Mouse (Mus musculus) midbrain, postnatal 0 days (tissue): Measurements from ENCODE around the gene Prr5. TPM values are rescaled to one million over a fixed set of nuclear protein-coding genes. Genes with fewer than 3 reads are reported as not detected.
A peak's percentile ranks its signal among the peaks of the same experiment; 100 is the strongest.

ENCODE experiments used
- ATAC-seq: fragments of 200-750 bp; cut with Nextera tagmentation; 2 replicates; pipeline ENCODE4 v1.8.0; 2017; ENCODE audit warnings: moderate number of reproducible peaks, mild to moderate bottlenecking, moderate TSS enrichment, moderate library complexity; ENCODE audit not compliant: low FRiP score
- DNase-seq: peaks from one replicate; pipeline ENCODE4 v3.0.0-alpha.2; 2015; ENCODE audit warnings: low spot score
- H3K27ac ChIP-seq: fragments of 300-500 bp; sonication (generic); 2 replicates; pipeline ENCODE4 v1.5.1; 2014; ENCODE audit warnings: low read depth, mild to moderate bottlenecking, low read length, mixed read lengths
- H3K27me3 ChIP-seq: fragments of 300-500 bp; sonication (generic); 2 replicates; pipeline ENCODE4 v1.6.1; 2014; ENCODE audit warnings: low read length, control low read depth, mixed read lengths; ENCODE audit not compliant: insufficient read depth
- H3K36me3 ChIP-seq: fragments of 300-500 bp; sonication (generic); 2 replicates; pipeline ENCODE4 v1.6.1; 2014; ENCODE audit warnings: low read length, control low read depth, mixed read lengths; ENCODE audit not compliant: insufficient read depth
- H3K4me1 ChIP-seq: fragments of 300-500 bp; sonication (generic); 2 replicates; pipeline ENCODE4 v1.6.1; 2014; ENCODE audit warnings: mild to moderate bottlenecking, control low read depth, antibody characterized with exemption, low read length, mixed read lengths; ENCODE audit not compliant: insufficient read depth
- H3K4me2 ChIP-seq: fragments of 300-500 bp; sonication (generic); 2 replicates; pipeline ENCODE4 v1.6.1; 2014; ENCODE audit warnings: low read depth, mild to moderate bottlenecking, low read length, mixed read lengths; ENCODE audit not compliant: poor library complexity, severe bottlenecking
- H3K4me3 ChIP-seq: fragments of 300-500 bp; sonication (generic); 2 replicates; pipeline ENCODE4 v1.5.1; 2014; ENCODE audit warnings: low read depth, mild to moderate bottlenecking, low read length, moderate library complexity
- H3K9ac ChIP-seq: fragments of 300-500 bp; sonication (generic); replicated peaks from 2 replicates; pipeline ENCODE4 v1.6.1; 2014; ENCODE audit warnings: mild to moderate bottlenecking, low read length, moderate library complexity, mixed read lengths; ENCODE audit not compliant: poor library complexity, severe bottlenecking
- H3K9me3 ChIP-seq: fragments of 300-500 bp; sonication (generic); 2 replicates; pipeline ENCODE4 v1.6.1; 2016; ENCODE audit warnings: low read length, control low read depth
- CTCF ChIP-seq: IDR thresholded peaks from 2 replicates; pipeline ENCODE4 v1.5.1; 2016; ENCODE audit warnings: antibody characterized with exemption, mild to moderate bottlenecking
- WGBS: fragments of 180-500 bp; shearing (Covaris S2); extraction: QIAGEN DNeasy Blood & Tissue Kit; methylation state at CpG from one replicate; pipeline ENCODE4 v1.1.7; 2014; 5-methylcytosine and 5-hydroxymethylcytosine counted together
- polyA plus RNA-seq: library from polyadenylated mRNA; unstranded; fragments of >200 nt; fragmentation: Nextera tagmentation; extraction: Ambion mirVana; gene quantifications from 2 replicates; pipeline ENCODE4 v1.2.1, GENCODE M21; 2015
- total RNA-seq: library from RNA; depleted of rRNA; stranded (reverse); fragments of >200 nt; gene quantifications from 2 replicates; pipeline ENCODE4 v1.2.3, GENCODE M21; 2014

Prr5 gene
- total and polyA plus RNA-seq, 2 experiments from 2014 or later = 33.4 to 37.8 TPM

GRCm38 (mm10) chr15:84682206-84682605, 12.8 kb downstream of the Prr5 start:
- no peak overlapping the region for H3K27ac ChIP-seq
- 0 out of 2 replicates have a peak overlapping the region, but pooled peaks have one; percentile 98 for H3K4me2 ChIP-seq

DNA sequence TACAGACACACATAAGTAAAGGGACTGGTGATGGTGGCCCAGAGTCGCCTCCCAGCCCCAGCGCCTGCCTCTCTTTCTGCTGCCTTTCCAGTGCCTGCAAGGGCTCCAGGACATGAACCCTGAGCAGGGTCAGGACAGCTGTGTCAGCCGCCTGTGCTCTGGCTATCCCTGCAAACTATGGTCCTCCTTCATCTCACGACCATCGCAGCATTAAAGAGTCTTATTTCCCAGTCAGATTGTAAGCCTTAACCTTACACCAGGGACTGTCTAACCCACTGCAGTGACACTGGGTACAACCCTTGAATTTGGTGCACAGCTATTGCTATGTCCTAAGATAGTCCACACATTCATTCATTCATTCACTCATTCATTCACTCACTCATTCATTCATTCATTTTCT, 13.4 kb downstream of the Prr5 start:
- H3K4me2 ChIP-seq = no peak overlapping the region
- ATAC-seq = no peak

More at GRCm38 (mm10) chr15:84682206-84682605, 12.8 kb downstream of the Prr5 start:
- DNase-seq (no peak), ATAC-seq (no peak)
- 68% methylated on average over 3 of the region's 3 CpGs for WGBS
- Histone ChIP-seq H3K9ac (no peak overlapping the region), H3K9me3 (no peaks in the 10 kb centered on the region), H3K4me1 (peaks cover 7% of the 10 kb centered on the region; the same call in 1 of the 2 replicates), H3K36me3 (no peaks in the 10 kb centered on the region), H3K4me3 (no peak overlapping the region), H3K27me3 (peaks cover 18% of the 10 kb centered on the region)
- TF ChIP-seq CTCF = no peak

DNA sequence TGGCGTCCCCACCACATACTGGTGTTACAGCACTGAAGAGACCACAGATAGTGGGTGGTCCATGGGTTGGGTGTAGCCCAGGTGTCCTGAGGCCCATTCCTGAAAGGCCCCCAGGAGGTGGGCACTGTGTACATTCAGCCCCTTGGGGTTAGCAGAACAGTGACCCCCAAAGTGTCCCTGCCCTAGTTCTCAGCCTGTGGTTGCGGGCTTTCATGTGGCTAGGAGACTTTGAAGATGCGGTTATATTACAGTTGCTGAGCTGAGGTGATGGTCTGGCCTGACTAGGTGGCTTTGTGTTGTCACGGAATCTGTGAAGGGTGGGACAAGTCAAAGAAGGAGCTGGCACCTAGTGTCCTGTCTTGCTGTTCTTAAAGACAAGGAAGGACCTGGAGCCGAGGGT, 15.1 kb downstream of the Prr5 start:
- H3K9me3 ChIP-seq = no peaks in the 10 kb centered on the region
- no peak overlapping the region for H3K27ac ChIP-seq
- peaks cover 7% of the 10 kb centered on the region; the same call in 1 of the 2 replicates for H3K4me1 ChIP-seq
- WGBS = 72% methylated on average over 5 of the region's 5 CpGs
- ATAC-seq (no peak), DNase-seq (no peak)
- peaks cover 13% of the 10 kb centered on the region; the same call in 1 of the 2 replicates for H3K36me3 ChIP-seq
- no peak for TF ChIP-seq CTCF
- peaks cover 18% of the 10 kb centered on the region for H3K27me3 ChIP-seq
- H3K4me2 ChIP-seq = no peak overlapping the region
- H3K4me3 ChIP-seq = no peak overlapping the region
- H3K9ac ChIP-seq = no peak overlapping the region

More for the DNA sequence above, 13.4 kb downstream of the Prr5 start:
- peaks cover 7% of the 10 kb centered on the region; the same call in 1 of the 2 replicates for H3K4me1 ChIP-seq
- no peak overlapping the region for H3K4me3 ChIP-seq
- no peak for TF ChIP-seq CTCF
- H3K36me3 ChIP-seq = no peaks in the 10 kb centered on the region
- H3K9ac ChIP-seq = no peak overlapping the region
- H3K9me3 ChIP-seq = no peaks in the 10 kb centered on the region
- H3K27ac ChIP-seq = no peak overlapping the region
- no peak for DNase-seq
- H3K27me3 ChIP-seq = peaks cover 18% of the 10 kb centered on the region
- 70% methylated on average over 5 of the region's 5 CpGs for WGBS

DNA sequence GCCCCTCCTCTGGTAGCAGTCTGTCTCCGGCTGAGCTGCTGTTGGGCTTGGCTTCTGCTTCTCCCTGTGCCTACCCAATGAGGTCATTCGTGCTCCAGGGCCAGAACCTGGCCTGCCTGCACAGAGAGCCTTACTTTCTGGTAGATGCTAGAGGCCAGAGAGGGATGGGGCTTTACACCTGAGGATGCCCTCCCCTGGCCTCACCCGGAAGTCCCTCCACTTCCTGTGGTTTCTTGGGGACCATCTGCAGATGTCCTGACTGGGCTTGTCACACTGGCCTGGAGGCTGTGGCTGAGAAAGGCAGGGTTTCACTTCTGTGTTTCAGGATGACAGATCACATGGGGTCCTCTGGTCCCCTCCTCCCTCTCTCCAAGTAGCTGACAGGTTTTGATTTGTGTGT, 16.0 kb downstream of the Prr5 start:
- Histone ChIP-seq H3K4me2 (no peak overlapping the region), H3K27ac (no peak overlapping the region), H3K4me3 (no peak overlapping the region), H3K27me3 (peaks cover 9% of the 10 kb centered on the region), H3K9me3 (no peaks in the 10 kb centered on the region), H3K4me1 (peaks cover 6% of the 10 kb centered on the region; the same call in 1 of the 2 replicates), H3K9ac (no peak overlapping the region), H3K36me3 (peaks cover 21% of the 10 kb centered on the region)
- ATAC-seq = no peak
- no peak for TF ChIP-seq CTCF
- no peak for DNase-seq
- 83% methylated on average over 3 of the region's 3 CpGs for WGBS

- TF ChIP-seq CTCF = no peak
- no peak overlapping the region for H3K4me2 ChIP-seq
- H3K36me3 ChIP-seq = peaks cover 35% of the 10 kb centered on the region
- H3K9me3 ChIP-seq = no peaks in the 10 kb centered on the region
- no peaks in the 10 kb centered on the region for H3K4me1 ChIP-seq
- H3K9ac ChIP-seq = no peak overlapping the region
- H3K27me3 ChIP-seq = no peaks in the 10 kb centered on the region
- H3K27ac ChIP-seq = no peak overlapping the region
- H3K4me3 ChIP-seq = no peak overlapping the region
- WGBS = 86% methylated on average over 14 of the region's 14 CpGs
- ATAC-seq = no peak
- DNase-seq = no peak
Observed at GRCm38 (mm10) chr15:84687904-84688303, 18.5 kb downstream of the Prr5 start.

DNA sequence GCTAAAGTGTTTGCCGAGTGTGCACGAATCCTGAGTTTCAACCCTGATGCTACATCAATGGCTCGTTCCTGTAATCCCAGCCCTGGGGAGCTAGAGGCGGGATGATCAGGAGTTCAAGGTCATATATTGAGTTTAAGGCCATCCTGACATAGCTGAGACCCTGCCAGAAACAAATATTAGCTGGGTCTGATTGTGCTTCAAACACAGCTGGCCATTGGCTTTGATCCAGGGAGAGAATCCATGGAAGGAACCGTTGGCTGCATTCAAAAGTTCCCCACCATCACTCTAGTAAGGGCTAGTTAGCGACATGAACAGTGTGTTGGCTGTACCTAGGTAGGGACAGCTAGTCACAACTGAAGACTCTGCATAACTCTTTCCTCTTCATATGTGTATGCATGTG, 19.9 kb downstream of the Prr5 start:
- Histone ChIP-seq H3K27me3 (no peaks in the 10 kb centered on the region), H3K4me2 (no peak overlapping the region), H3K9ac (no peak overlapping the region), H3K27ac (no peak overlapping the region), H3K9me3 (no peaks in the 10 kb centered on the region), H3K4me1 (no peaks in the 10 kb centered on the region), H3K36me3 (peaks cover 43% of the 10 kb centered on the region), H3K4me3 (no peak overlapping the region)
- no peak for TF ChIP-seq CTCF
- no peak for DNase-seq
- 82% methylated on average over 6 of the region's 6 CpGs for WGBS
- no peak for ATAC-seq
